Mouse (Mus musculus): ENCODE measurements around the gene Fras1. TPM values are rescaled to one million over a fixed set of nuclear protein-coding genes. Genes with fewer than 3 reads are reported as not detected.

Fras1 gene
- total and polyA plus RNA-seq, 3 experiments: not detected

- H3K27ac ChIP-seq (ENCODE audit: control insufficient read depth, low read depth, low read length): no peak overlapping the region
- H3K4me1 ChIP-seq (ENCODE audit: control insufficient read depth in 1 of 2, insufficient read depth in 2 of 2, low read length in 2 of 2): no peaks in the 10 kb centered on the region
- H3K36me3 ChIP-seq (ENCODE audit: control insufficient read depth in 1 of 2, insufficient read depth in 2 of 2, low read length in 2 of 2): no peaks in the 10 kb centered on the region
- no peak for DNase-seq (ENCODE audit: low read depth, low spot score)
- no peaks in the 10 kb centered on the region for H3K9me3 ChIP-seq (replicated peaks; ENCODE audit: insufficient read depth, low read length)
- H3K4me3 ChIP-seq (ENCODE audit: control insufficient read depth in 1 of 2, insufficient read depth in 1 of 2, low read depth in 2 of 2, low read length in 2 of 2): no peak overlapping the region
- no peak overlapping the region for H3K9ac ChIP-seq (ENCODE audit: control insufficient read depth, low read depth, low read length, poor library complexity, severe bottlenecking)
- no peaks in the 10 kb centered on the region for H3K79me2 ChIP-seq (ENCODE audit: control insufficient read depth, insufficient read depth, low read length, poor library complexity)
- TF ChIP-seq ZMIZ1 (IDR thresholded peaks at IDR 0.05; ENCODE audit: low read depth, low read length) (no peak), ELF1 (IDR thresholded peaks at IDR 0.05; ENCODE audit: low read depth, low read length) (no peak), MXI1 (IDR thresholded peaks at IDR 0.05; ENCODE audit: low read depth, low read length) (no peak), MYB (IDR thresholded peaks at IDR 0.05; ENCODE audit: low read depth, low read length) (no peak), GATA1 (IDR thresholded peaks at IDR 0.05; ENCODE audit: low read depth, low read length) (no peak), TBP (IDR thresholded peaks at IDR 0.05; ENCODE audit: low read depth, low read length) (no peak), CHD2 (IDR thresholded peaks at IDR 0.05; ENCODE audit: low read length) (no peak), JUND (IDR thresholded peaks at IDR 0.05; ENCODE audit: low read depth, low read length) (no peak), HCFC1 (IDR thresholded peaks at IDR 0.05; ENCODE audit: low read depth, low read length) (no peak), USF1 (IDR thresholded peaks at IDR 0.05; ENCODE audit: low read depth, low read length) (no peak), MYC (IDR thresholded peaks at IDR 0.05; ENCODE audit: low read depth, low read length) (no peak), CTCF (IDR thresholded peaks at IDR 0.05 in 2 of 3, conservative IDR thresholded peaks at IDR 0.05 in 1 of 3; ENCODE audit: control insufficient read depth in 1 of 3, insufficient read depth in 1 of 3, low read depth in 2 of 3, low read length in 3 of 3, poor library complexity in 1 of 3, severe bottlenecking in 1 of 3) (no peak), ZC3H11A (IDR thresholded peaks at IDR 0.05; ENCODE audit: low read depth, low read length) (no peak), E2F4 (IDR thresholded peaks at IDR 0.05; ENCODE audit: borderline replicate concordance, low read depth, low read length) (no peak)
- no peaks in the 10 kb centered on the region for H3K27me3 ChIP-seq (ENCODE audit: control insufficient read depth in 1 of 2, insufficient read depth in 2 of 2, low read length in 2 of 2)
Observed at GRCm38 (mm10) chr5:96682777-96683176, 309.0 kb downstream of the Fras1 start.

DNA sequence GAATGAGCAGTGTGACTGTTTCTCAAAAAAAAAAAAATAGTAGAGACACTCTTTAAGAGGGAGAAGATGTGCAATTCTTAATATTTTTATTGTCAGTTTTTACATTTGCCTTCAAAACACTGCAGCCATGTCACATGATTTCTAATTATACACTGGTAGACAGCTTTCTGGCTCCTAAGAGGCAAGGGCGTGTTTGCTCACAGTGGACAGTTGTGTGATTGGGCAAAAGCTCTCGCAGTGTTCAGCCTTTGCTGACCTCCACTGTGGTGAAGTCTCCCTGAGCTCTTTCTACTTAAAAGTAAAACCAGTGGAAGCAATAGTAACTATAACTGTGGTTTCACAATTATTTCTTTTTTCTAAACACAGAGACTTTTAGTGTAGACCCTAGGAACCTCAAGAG, 315.1 kb downstream of the Fras1 start:
- H3K9me3 ChIP-seq (replicated peaks; ENCODE audit: insufficient read depth, low read length): no peaks in the 10 kb centered on the region
- H3K79me2 ChIP-seq (ENCODE audit: control insufficient read depth, insufficient read depth, low read length, poor library complexity): no peaks in the 10 kb centered on the region
- DNase-seq (ENCODE audit: low read depth, low spot score): no peak
- no peaks in the 10 kb centered on the region for H3K4me1 ChIP-seq (ENCODE audit: control insufficient read depth in 1 of 2, insufficient read depth in 2 of 2, low read length in 2 of 2)
- no peak overlapping the region for H3K27ac ChIP-seq (ENCODE audit: control insufficient read depth, low read depth, low read length)
- H3K9ac ChIP-seq (ENCODE audit: control insufficient read depth, low read depth, low read length, poor library complexity, severe bottlenecking): no peak overlapping the region
- H3K27me3 ChIP-seq (ENCODE audit: control insufficient read depth in 1 of 2, insufficient read depth in 2 of 2, low read length in 2 of 2): no peaks in the 10 kb centered on the region
- TF ChIP-seq ZMIZ1 (IDR thresholded peaks at IDR 0.05; ENCODE audit: low read depth, low read length) (no peak), NRF1 (IDR thresholded peaks at IDR 0.05; ENCODE audit: insufficient read depth, low read depth, low read length, poor library complexity, severe bottlenecking) (no peak), SMC3 (IDR thresholded peaks at IDR 0.05; ENCODE audit: low read depth, low read length) (no peak), RAD21 (IDR thresholded peaks at IDR 0.05; ENCODE audit: low read depth, low read length) (no peak), TCF12 (IDR thresholded peaks at IDR 0.05; ENCODE audit: low read depth, low read length) (no peak), CHD2 (IDR thresholded peaks at IDR 0.05; ENCODE audit: low read length) (no peak), TAL1 (IDR thresholded peaks at IDR 0.05; ENCODE audit: low read length) (no peak), E2F4 (IDR thresholded peaks at IDR 0.05; ENCODE audit: borderline replicate concordance, low read depth, low read length) (no peak), MYC (IDR thresholded peaks at IDR 0.05; ENCODE audit: low read depth, low read length) (no peak), RCOR1 (IDR thresholded peaks at IDR 0.05; ENCODE audit: low read depth, low read length) (no peak)
- H3K4me3 ChIP-seq (ENCODE audit: control insufficient read depth in 1 of 2, insufficient read depth in 1 of 2, low read depth in 2 of 2, low read length in 2 of 2): no peak overlapping the region
- H3K36me3 ChIP-seq (ENCODE audit: control insufficient read depth in 1 of 2, insufficient read depth in 2 of 2, low read length in 2 of 2): no peaks in the 10 kb centered on the region

Data from MEL (cell line).